Mouse (Mus musculus): ENCODE measurements at regions not wholly inside any gene's neighbourhood (a gene's known extent, or its start where the extent isn't known, plus 50 kb on each side); places are given as distances from the start of the nearest gene placed in this dataset.

DNA sequence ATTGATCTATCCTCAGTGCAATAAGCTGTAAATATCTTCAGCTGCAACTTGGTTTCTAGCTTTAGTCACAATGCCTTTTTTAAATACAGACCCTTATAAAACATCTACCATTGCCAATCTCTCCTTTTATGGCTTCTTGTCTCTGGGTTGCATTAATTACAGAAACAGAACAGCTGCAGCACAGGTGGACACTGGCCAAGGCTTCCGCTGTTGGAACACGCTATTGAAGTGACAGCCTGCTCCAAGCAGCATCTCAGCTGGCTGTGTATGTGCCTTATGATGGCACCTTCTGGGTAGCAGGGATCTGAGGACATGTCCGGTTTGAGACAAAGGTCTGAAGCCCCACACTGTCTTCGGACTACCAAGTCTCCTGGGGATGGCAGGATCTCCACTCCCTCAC is 207.1 kb upstream of the Plpp4 start:
- DNase-seq (ENCODE audit: low spot score) = no peak

DNA sequence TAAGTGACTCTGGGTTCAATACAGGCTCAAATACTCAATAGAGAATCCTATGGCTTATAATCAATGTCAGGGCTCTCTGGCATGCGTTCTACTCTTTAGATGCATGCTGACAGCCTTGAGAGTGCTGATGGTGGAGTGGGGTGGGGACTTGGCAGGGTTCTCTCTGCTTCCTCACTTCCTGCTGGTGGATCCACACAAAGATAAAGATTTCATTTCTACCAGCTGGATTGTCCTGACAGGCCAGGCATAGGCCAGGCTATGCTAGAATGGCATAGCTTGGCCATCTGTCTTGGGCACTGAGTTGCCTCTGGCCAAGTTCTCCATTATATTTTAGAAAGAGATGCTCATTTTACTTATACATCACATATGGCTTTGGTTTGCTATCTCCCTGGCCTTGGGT is 206.2 kb upstream of the Plpp4 start:
- DNase-seq (ENCODE audit: low spot score) = no peak

- DNase-seq (ENCODE audit: low spot score) = no peak
These were observed 189.9 kb upstream of the Plpp4 start for GRCm38 (mm10) chr7:129066891-129067290.

GRCm38 (mm10) chr7:129068137-129068536 is 188.7 kb upstream of the Plpp4 start:
- DNase-seq (ENCODE audit: low spot score) = no peak

DNA sequence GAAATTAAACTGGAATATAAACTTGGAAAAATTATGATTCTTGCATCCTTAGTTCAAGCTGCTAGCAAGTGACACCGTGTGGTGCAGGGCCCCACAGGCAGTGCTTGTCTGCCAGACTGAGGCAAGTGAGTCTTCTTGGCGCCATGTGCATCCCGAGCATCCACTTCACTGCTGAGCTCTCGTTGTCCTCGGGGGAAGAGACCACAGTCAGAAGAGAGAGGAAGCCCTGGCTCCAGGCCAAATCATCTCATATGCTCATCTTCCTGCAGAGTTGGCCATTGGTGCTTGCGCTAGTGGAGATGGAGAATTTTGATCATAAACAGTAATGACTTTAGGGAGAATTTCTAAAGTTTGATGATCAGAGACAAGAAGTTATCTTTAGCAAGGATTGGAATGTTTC is 177.0 kb upstream of the Plpp4 start:
- DNase-seq (ENCODE audit: low spot score) = no peak

DNA sequence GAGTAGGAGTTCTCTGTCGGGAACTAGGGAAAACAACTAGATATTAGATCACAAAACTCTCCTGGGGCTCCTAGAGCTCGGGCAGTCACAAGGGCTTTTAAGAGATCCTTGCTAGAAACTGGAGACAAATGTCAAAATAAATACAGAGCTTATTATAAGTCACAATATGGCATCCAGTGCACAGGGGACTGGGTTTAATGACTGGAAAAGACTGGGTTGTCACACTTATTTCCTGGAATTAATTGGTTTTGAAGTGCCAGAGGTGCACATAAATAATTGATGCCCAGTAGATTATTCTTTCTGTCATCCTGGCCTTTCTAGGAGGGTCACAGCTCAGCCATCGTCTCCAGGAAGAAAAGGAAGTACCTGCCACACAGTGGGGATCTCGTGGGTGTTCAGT is 165.4 kb upstream of the Plpp4 start:
- no peak for DNase-seq (ENCODE audit: low spot score)

- DNase-seq (ENCODE audit: low spot score) = no peak
These were observed 160.3 kb upstream of the Plpp4 start for GRCm38 (mm10) chr7:129096374-129097069.

- DNase-seq (ENCODE audit: low spot score) = no peak
These were observed 154.4 kb upstream of the Plpp4 start for GRCm38 (mm10) chr7:129102437-129102836.

GRCm38 (mm10) chr7:129134176-129134575 is 122.7 kb upstream of the Plpp4 start:
- no peak for DNase-seq (ENCODE audit: low spot score)

DNA sequence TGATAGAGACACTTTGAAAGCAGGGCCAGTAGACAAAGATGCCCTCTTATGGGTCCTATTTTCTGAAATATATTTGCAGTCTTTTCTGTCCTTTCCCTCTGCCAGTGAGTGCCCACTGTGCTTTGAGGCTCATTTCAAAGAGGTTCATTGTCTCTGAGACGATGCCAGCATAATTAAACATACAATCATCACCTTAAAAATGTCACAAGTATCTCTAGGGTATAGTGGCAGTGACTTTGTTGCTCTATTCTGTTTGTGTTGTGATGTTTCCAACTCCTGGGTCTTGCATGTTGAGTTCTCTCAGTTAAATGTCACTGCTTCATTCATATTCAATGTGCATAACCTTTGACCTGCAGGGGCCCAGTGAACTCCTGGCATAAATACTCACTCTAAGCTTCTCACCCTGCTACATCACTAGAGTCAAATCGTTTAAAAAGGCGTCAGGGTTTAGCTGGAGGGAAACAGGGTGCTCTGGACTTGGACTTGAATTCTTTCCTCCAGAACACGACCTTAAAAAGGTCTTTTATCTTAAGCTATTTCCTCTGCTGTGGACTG is 122.1 kb upstream of the Plpp4 start:
- no peak for DNase-seq (ENCODE audit: low spot score)

- no peak for DNase-seq (ENCODE audit: low spot score)
These were observed 119.4 kb upstream of the Plpp4 start for GRCm38 (mm10) chr7:129137303-129137990.

DNA sequence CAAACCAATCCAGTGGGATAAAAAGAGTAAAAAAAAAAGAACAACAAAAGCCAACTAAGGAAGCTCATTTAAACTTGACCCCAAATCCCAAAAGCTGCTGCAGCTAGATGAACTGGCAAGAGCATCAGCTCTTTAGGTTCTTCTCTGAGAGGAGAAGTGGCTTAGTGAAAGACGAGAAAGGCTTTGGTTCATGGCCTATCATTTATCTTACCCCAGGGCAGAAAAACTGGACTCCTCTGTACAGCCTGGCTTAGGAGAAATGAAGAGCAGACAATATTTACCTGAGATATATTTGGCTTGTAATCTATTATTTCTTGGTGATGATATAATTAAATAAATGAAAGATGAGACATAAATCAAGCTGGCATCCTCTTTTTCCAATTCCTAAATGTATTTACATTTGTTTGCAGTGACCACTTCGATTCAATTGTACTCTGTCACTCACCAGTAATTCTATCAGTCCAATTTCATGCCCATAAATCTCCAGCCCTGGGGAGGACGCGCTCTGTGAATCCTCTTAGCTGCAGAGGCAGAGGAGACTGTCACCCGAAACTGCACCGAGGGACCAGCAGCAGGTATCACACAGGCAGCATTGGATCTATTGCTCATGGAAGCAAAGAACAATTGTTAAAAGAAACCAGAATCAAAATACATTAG is 114.8 kb upstream of the Plpp4 start:
- DNase-seq (ENCODE audit: low spot score) = no peak

DNA sequence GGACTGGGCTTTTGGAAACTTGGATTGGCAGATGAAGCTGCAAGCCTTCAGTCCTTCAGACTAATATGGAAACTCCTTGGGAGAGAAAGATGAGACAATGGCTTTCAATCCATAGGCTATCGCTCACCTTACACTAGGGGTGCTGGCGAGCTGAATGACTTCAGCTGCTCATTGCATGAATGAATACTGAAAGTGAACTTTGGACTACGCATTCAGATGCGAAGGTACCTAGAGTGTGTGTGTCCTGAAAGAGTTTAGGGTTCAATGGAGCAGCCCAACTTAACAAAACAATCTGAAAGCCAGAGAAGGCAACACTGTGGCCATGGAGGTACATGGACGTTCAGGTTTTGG is 114.3 kb upstream of the Plpp4 start:
- DNase-seq (ENCODE audit: low spot score) = no peak

- no peak for DNase-seq (ENCODE audit: low spot score)
These were observed 101.3 kb upstream of the Plpp4 start for GRCm38 (mm10) chr7:129155577-129155976.

DNA sequence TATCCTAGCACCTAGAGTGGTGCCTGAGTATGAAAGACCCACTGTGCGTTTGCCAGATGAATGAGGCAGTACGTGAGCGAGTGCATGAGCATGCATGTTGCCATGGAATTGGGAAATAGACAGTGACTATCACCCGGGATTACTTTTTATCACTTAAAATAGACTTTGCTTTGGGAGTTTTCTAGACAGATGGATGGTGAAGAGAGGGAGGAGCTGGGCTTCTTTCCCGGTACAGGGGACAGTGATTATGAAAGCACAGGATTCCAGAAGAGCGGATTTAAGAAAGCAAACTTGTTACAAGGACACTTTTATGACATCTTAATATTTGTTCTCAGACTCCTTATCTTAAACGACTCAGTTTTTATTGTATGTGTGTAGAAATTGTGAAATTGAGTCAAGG is 86.9 kb upstream of the Plpp4 start:
- no peak for DNase-seq (ENCODE audit: low spot score)

DNA sequence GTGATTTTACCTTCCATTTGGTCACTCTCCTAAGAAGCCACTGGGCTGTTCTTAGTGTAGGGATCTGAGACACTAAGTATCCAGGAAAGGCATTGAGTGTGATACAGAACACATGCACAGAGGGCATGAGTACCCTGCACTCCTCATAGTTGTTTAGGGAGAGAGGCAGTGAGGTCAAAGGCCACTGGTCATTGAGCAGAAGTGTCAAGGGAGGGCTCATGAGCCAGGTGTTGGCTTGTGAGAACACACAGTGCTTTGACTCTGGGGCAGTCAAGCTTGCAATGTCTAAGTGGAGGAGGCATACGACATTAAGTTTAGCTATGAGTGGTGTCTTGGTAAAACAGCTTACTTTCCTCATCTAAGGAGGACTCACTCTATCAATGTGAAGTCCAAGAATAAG is 65.9 kb upstream of the Plpp4 start:
- no peak for DNase-seq (ENCODE audit: low spot score)

- no peak for DNase-seq (ENCODE audit: low spot score)
These were observed 49.8 kb upstream of the Plpp4 start for GRCm38 (mm10) chr7:129207029-129207428.

Data from spleen, adult 12 weeks (tissue).